In genomic region chr1:131995062-131995461, GRCm38 (mm10) we compare ENCODE assay signal across 8 mouse cellular contexts. TPM values are rescaled to one million over a fixed set of nuclear protein-coding genes. Genes with fewer than 3 reads are reported as not detected.
DNase-seq lines count a peak whose midpoint lies in the region; ATAC-seq lines count a peak whose summit lies in the region.

No protein-coding gene starts in this region.

- intact Hi-C loops in heart, postnatal 25 days (cut with DNase I) = loop anchor here (1.0 to 2.0 kb wide), 2 partner anchors 52 to 121 kb away; no protein-coding TSS in a partner anchor

- ATAC-seq in megakaryocyte progenitor cell, adult 5-6 weeks (replicated peaks; ENCODE audit: poor library complexity) = peak; percentile 88

- DNase-seq in heart, adult 11 months = peak; percentile 92
- DNase-seq in heart, postnatal 25 days (ENCODE audit: low spot score) = no peak
- DNase-seq in urinary bladder, postnatal 36 days (ENCODE audit: low spot score in 2 of 2) = peak; percentile 42 to 67
- DNase-seq in urinary bladder, adult 18-20 months (ENCODE audit: low spot score in 2 of 2) = no peak
- DNase-seq in embryo, embryonic 10 days (ENCODE audit: low spot score) = peak; percentile 78
- peak; percentile 87 for DNase-seq in kidney, postnatal 10 days
- peak; percentile 84 for DNase-seq in thymus, postnatal 14 days

RNA-seq across cellular contexts. Expression of gene Elk4, which starts 12.3 kb away (rescaled TPM):
- 10 to 100 TPM; 87.2 to 87.5 TPM for total RNA-seq in heart, postnatal 25 days (2021)
- 87.7 and 98.6 TPM in 2 replicates for total RNA-seq in megakaryocyte progenitor cell, adult 5-6 weeks (2015)
- 44.3 and 73.1 TPM in 2 replicates for total RNA-seq in megakaryocyte progenitor cell, adult 5-6 weeks (2017)

RNA-seq across cellular contexts. Expression of gene Slc45a3, which starts 32.3 kb away (rescaled TPM):
- 1 to 10 TPM; 3.8 to 5.2 TPM for total RNA-seq in heart, postnatal 25 days (2021)
- total RNA-seq in megakaryocyte progenitor cell, adult 5-6 weeks (2015) = 1.6 and 2.7 TPM in 2 replicates
- 1.1 and 1.6 TPM in 2 replicates for total RNA-seq in megakaryocyte progenitor cell, adult 5-6 weeks (2017)

Comparison
In these comparisons a context has a peak if more than half of its experiments do, and no peak if none do; other contexts are left out.
1. DNase-seq: peak in heart, adult 11 months (single experiment), urinary bladder, postnatal 36 days (2 of 2), embryo, embryonic 10 days (single experiment), kidney, postnatal 10 days (single experiment) and thymus, postnatal 14 days (single experiment); none in heart, postnatal 25 days (single experiment) and urinary bladder, adult 18-20 months (0 of 2).